Comparison of ENCODE assay signal across 24 mouse cellular contexts in the genomic region with DNA sequence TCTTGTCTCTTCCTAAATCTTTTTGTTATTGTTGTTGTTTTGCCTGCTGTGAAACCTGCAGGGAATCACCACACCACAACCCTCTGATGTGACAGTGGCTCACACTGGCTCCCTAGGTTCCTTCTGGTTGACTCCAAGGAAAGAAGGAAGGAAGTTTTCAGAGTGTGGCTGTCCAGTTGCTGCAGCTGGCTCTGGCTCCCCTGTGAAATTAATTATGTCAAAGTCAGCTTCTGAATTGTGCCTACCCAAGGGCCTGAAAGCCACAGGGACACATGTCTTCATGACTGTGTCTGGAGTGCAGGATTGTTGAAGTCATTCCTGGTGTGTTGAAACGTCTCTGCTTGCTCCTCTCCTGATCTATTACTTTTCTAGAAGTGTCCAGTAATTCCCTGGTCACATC. TPM values are rescaled to one million over a fixed set of nuclear protein-coding genes. Genes with fewer than 3 reads are reported as not detected.
"Had no signal": no experiment of that assay in that cellular context is flagged by ENCODE, and none has a peak within 500 bp of the region (broad histone marks: within the 10 kb centered on the region; RNA-seq: fewer than 3 reads in every experiment).

No protein-coding gene starts in this region.

RNA-seq across cellular contexts. Expression of a gene that starts 17.4 kb away (rescaled TPM):
- total RNA-seq: gastrocnemius, postnatal 25 days; hindbrain, postnatal 0 days had no signal
- polyA plus RNA-seq: heart, embryonic 11.5 days; heart, embryonic 13.5 days; heart, embryonic 15.5 days; heart, postnatal 0 days; hindbrain, embryonic 11.5 days; hindbrain, embryonic 13.5 days; hindbrain, embryonic 15.5 days; hindbrain, postnatal 0 days; intestine, embryonic 14.5 days; intestine, embryonic 16.5 days; kidney, embryonic 15.5 days; kidney, postnatal 0 days; limb, embryonic 11.5 days; limb, embryonic 13.5 days; limb, embryonic 15.5 days; liver, embryonic 12.5 days had no signal

RNA-seq across cellular contexts. Expression of a gene that starts 25.0 kb away (rescaled TPM):
- total RNA-seq: gastrocnemius, postnatal 10 days; hindbrain, postnatal 0 days; layer of hippocampus, adult 18-20 months; layer of hippocampus, postnatal 14 days; layer of hippocampus, postnatal 36 days; left cerebral cortex, adult 18-20 months; left cerebral cortex, postnatal 10 days; left cerebral cortex, postnatal 4 days had no signal
- polyA plus RNA-seq: heart, embryonic 11.5 days; heart, embryonic 13.5 days; hindbrain, embryonic 11.5 days; hindbrain, embryonic 13.5 days; hindbrain, embryonic 15.5 days; hindbrain, postnatal 0 days; kidney, embryonic 15.5 days; limb, embryonic 11.5 days; limb, embryonic 13.5 days; liver, embryonic 12.5 days had no signal
